Mouse (Mus musculus) lung, postnatal 0 days (tissue): Measurements from ENCODE around the gene Tle4.

ENCODE experiments used
- CTCF ChIP-seq: IDR thresholded peaks from 2 replicates; pipeline ENCODE4 v1.5.1; 2016; ENCODE audit warnings: antibody characterized with exemption, mild to moderate bottlenecking
- EP300 ChIP-seq: IDR thresholded peaks from 2 replicates; pipeline ENCODE4 v1.6.1; 2016; ENCODE audit warnings: antibody characterized with exemption, mild to moderate bottlenecking, control low read depth

DNA sequence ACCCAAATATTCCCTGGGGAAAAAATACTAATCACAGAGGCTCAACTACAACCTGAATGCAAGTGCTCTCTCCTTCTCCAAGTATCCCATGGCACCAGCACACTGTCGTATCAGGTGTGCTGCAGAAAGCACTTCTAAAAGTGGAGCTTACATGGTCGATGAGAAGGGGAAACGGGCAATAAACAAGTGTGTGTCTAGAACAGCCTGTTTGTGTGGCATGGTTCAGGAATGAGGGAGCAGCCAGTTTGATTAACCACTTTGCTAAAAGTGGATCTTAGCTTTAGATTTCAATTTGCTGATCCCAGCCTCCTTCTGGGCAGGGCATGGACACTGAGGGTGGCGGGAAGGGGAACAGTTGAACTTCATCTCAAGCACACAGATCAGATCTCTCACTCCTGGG is 12.1 kb downstream of the Tle4 start:
- TF ChIP-seq CTCF (no peak), EP300 (no peak)
